Mouse (Mus musculus) CH12.LX (cell line): ENCODE measurements around the gene Cers5.

Source experiments
- CTCF ChIP-seq, 2 experiments: IDR thresholded peaks in 1 of 2; conservative IDR thresholded peaks in 1 of 2; 2 replicates each; pipeline ENCODE4 v1.5.1; 2011 to 2012; ENCODE audit warnings: low read depth in 2 of 2, low read length in 2 of 2, improper control_type of control experiment in 1 of 2, inconsistent platforms in 1 of 2, mild to moderate bottlenecking in 1 of 2, moderate library complexity in 1 of 2
- GABPA ChIP-seq: IDR thresholded peaks from 2 replicates; pipeline ENCODE4 v1.6.1; 2012; ENCODE audit warnings: low read depth, low read length, improper control_type of control experiment, inconsistent platforms; ENCODE audit not compliant: insufficient replicate concordance
- HCFC1 ChIP-seq: IDR thresholded peaks from 2 replicates; pipeline ENCODE4 v1.6.1; 2012; ENCODE audit warnings: low read depth, mild to moderate bottlenecking, inconsistent platforms, low read length, improper control_type of control experiment
- JUN ChIP-seq: IDR thresholded peaks from 2 replicates; pipeline ENCODE4 v1.6.1; 2011; ENCODE audit warnings: low read depth, mild to moderate bottlenecking, low read length, improper control_type of control experiment, moderate library complexity; ENCODE audit not compliant: insufficient read depth
- MAFK ChIP-seq: IDR thresholded peaks from 2 replicates; pipeline ENCODE4 v1.6.1; 2011; ENCODE audit warnings: low read length, improper control_type of control experiment; ENCODE audit not compliant: insufficient replicate concordance
- MEF2A ChIP-seq: IDR thresholded peaks from 2 replicates; pipeline ENCODE4 v1.6.1; 2014; ENCODE audit warnings: low read depth, mild to moderate bottlenecking, inconsistent platforms, low read length, improper control_type of control experiment, borderline replicate concordance
- POLR2A ChIP-seq: IDR thresholded peaks from 2 replicates; pipeline ENCODE4 v1.6.1; 2011; ENCODE audit warnings: low read depth, mild to moderate bottlenecking, improper control_type of control experiment, low read length
- POLR2AphosphoS2 ChIP-seq: IDR thresholded peaks from 2 replicates; pipeline ENCODE4 v1.6.1; 2011; ENCODE audit warnings: low read depth, low read length, improper control_type of control experiment
- RAD21 ChIP-seq: IDR thresholded peaks from 2 replicates; pipeline ENCODE4 v1.6.1; 2011; ENCODE audit warnings: low read depth, mild to moderate bottlenecking, low read length, improper control_type of control experiment, moderate library complexity
- SIN3A ChIP-seq: IDR thresholded peaks from 2 replicates; pipeline ENCODE4 v1.6.1; 2012; ENCODE audit warnings: low read length, improper control_type of control experiment, inconsistent platforms
- ZC3H11A ChIP-seq: IDR thresholded peaks from 2 replicates; pipeline ENCODE4 v1.6.1; 2012; ENCODE audit warnings: low read depth, mild to moderate bottlenecking, inconsistent platforms, low read length, improper control_type of control experiment

DNA sequence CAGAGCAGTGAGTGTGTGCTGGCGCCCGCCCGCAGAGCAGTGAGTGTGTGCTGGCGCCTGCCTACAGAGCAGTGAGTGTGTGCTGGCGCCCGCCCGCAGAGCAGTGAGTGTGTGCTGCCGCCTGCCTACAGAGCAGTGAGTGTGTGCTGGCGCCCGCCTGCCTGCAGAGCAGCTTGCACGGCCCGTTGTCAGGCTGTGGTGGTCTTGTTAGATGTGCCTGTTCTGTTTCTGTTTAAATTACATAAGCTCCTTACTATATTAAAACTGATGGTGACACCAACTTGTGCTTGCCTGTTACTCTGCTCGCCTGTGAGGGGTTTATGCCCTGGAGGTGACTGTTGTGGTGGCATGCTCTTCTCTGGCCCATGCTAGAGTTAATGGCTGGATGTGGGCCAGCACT is 64.5 kb downstream of the Cers5 start:
- TF ChIP-seq CTCF (conservative IDR thresholded peaks at IDR 0.05 in 1 of 2, IDR thresholded peaks at IDR 0.05 in 1 of 2; ENCODE audit: low read depth in 2 of 2, low read length in 2 of 2) (no peak), JUN (no peak), POLR2A (no peak), MEF2A (no peak), POLR2AphosphoS2 (no peak), ZC3H11A (no peak), SIN3A (no peak), RAD21 (no peak), MAFK (no peak), HCFC1 (no peak), GABPA (no peak)
